Mouse (Mus musculus) embryonic facial prominence, embryonic 15.5 days (tissue): ENCODE data around the gene Cyp4v3. TPM values are rescaled to one million over a fixed set of nuclear protein-coding genes. Genes with fewer than 3 reads are reported as not detected.
A peak's percentile ranks its signal among the peaks of the same experiment; 100 is the strongest.

Source experiments
- ATAC-seq: fragments of 200-750 bp; cut with Nextera tagmentation; 2 replicates; pipeline ENCODE4 v1.8.0; 2017; ENCODE audit warnings: low read depth, moderate TSS enrichment; ENCODE audit not compliant: insufficient number of reproducible peaks, low FRiP score, low TSS enrichment
- H3K27ac ChIP-seq: fragments of 300-500 bp; sonication (generic); replicated peaks from 2 replicates; pipeline ENCODE4 v1.5.1; 2015; ENCODE audit warnings: mild to moderate bottlenecking, inconsistent platforms
- H3K27me3 ChIP-seq: fragments of 300-500 bp; sonication (generic); 2 replicates; pipeline ENCODE4 v1.6.1; 2015; ENCODE audit warnings: inconsistent platforms
- H3K36me3 ChIP-seq: fragments of 300-500 bp; sonication (generic); 2 replicates; pipeline ENCODE4 v1.6.1; 2015; ENCODE audit warnings: mild to moderate bottlenecking, inconsistent platforms
- H3K4me1 ChIP-seq: fragments of 300-500 bp; sonication (generic); 2 replicates; pipeline ENCODE4 v1.6.1; 2015; ENCODE audit warnings: inconsistent platforms
- H3K4me2 ChIP-seq: fragments of 300-500 bp; sonication (generic); replicated peaks from 2 replicates; pipeline ENCODE4 v1.6.1; 2015; ENCODE audit warnings: mild to moderate bottlenecking, inconsistent platforms
- H3K4me3 ChIP-seq: fragments of 300-500 bp; sonication (generic); replicated peaks from 2 replicates; pipeline ENCODE4 v1.5.1; 2015; ENCODE audit warnings: mild to moderate bottlenecking, inconsistent platforms
- H3K9ac ChIP-seq: fragments of 300-500 bp; sonication (generic); 2 replicates; pipeline ENCODE4 v1.6.1; 2015; ENCODE audit warnings: inconsistent platforms
- H3K9me3 ChIP-seq: fragments of 300-500 bp; sonication (generic); replicated peaks from 2 replicates; pipeline ENCODE4 v1.6.1; 2016; ENCODE audit warnings: inconsistent platforms
- whole genome bisulfite sequencing: fragments of 180-500 bp; shearing (Covaris S2); methylation state at CpG from one replicate; pipeline ENCODE4 v1.1.7; 2015; 5-methylcytosine and 5-hydroxymethylcytosine counted together
- polyA plus RNA-seq: library from polyadenylated mRNA; unstranded; fragments of >200 nt; fragmentation: Nextera tagmentation; extraction: Ambion mirVana; gene quantifications from 2 replicates; pipeline ENCODE4 v1.2.1, GENCODE M21; 2015

The Cyp4v3 gene
- 2.4 and 2.9 TPM in 2 replicates for polyA plus RNA-seq

- Histone ChIP-seq H3K9ac (peak within 1 kb of the TSS; percentile 35), H3K36me3 (no peaks in the 10 kb centered on the region), H3K27ac (0 out of 2 replicates have a peak within 1 kb of the TSS, but pooled peaks have one; percentile 18), H3K4me3 (peak within 1 kb of the TSS; percentile 53), H3K9me3 (no peaks in the 10 kb centered on the region), H3K4me1 (peaks cover 6% of the 10 kb centered on the region), H3K4me2 (peak within 1 kb of the TSS; percentile 86), H3K27me3 (no peaks in the 10 kb centered on the region)
- WGBS, result under 1% methylated on average over 42 of the region's 44 CpGs
- peak; percentile 81 for ATAC-seq
Measured at GRCm38 (mm10) chr8:45332685-45333409, at the start of gene Cyp4v3. Cyp4v3 (minus strand) TSS chr8:45333216.

GRCm38 (mm10) chr8:45381963-45382347 lies 48.9 kb upstream of the Cyp4v3 start, which contains the start of gene Fam149a:
Fam149a (minus strand) TSS chr8:45382291.
- no peak within 1 kb of the TSS for H3K9ac ChIP-seq
- H3K4me3 ChIP-seq, result peak within 1 kb of the TSS; percentile 37
- ATAC-seq, result peak; percentile 56
- H3K4me2 ChIP-seq, result peak within 1 kb of the TSS; percentile 70
- H3K36me3 ChIP-seq, result no peaks in the 10 kb centered on the region
- H3K27ac ChIP-seq, result no peak within 1 kb of the TSS
- H3K9me3 ChIP-seq, result no peaks in the 10 kb centered on the region
- peaks cover 12% of the 10 kb centered on the region; the same call in 1 of the 2 replicates for H3K27me3 ChIP-seq
- 3% methylated on average over 6 of the region's 6 CpGs for WGBS
- peaks cover 13% of the 10 kb centered on the region for H3K4me1 ChIP-seq

- H3K27ac ChIP-seq, result no peak overlapping the region
- H3K4me3 ChIP-seq, result peak overlapping the region; percentile 37
- WGBS, result 3% methylated on average over 38 of the region's 38 CpGs
- H3K36me3 ChIP-seq, result no peaks in the 10 kb centered on the region
- no peak for ATAC-seq
- peaks cover 13% of the 10 kb centered on the region for H3K4me1 ChIP-seq
- H3K4me2 ChIP-seq, result peak overlapping the region; percentile 70
- peaks cover 12% of the 10 kb centered on the region; the same call in 1 of the 2 replicates for H3K27me3 ChIP-seq
- no peak overlapping the region for H3K9ac ChIP-seq
- H3K9me3 ChIP-seq, result no peaks in the 10 kb centered on the region
Measured at GRCm38 (mm10) chr8:45381075-45381962, 48.3 kb upstream of the Cyp4v3 start.

GRCm38 (mm10) chr8:45380598-45380997 lies 47.6 kb upstream of the Cyp4v3 start:
- Histone ChIP-seq H3K4me1 (peaks cover 13% of the 10 kb centered on the region), H3K9ac (no peak overlapping the region), H3K4me2 (no peak overlapping the region), H3K4me3 (no peak overlapping the region), H3K27ac (no peak overlapping the region), H3K36me3 (no peaks in the 10 kb centered on the region), H3K9me3 (no peaks in the 10 kb centered on the region), H3K27me3 (peaks cover 12% of the 10 kb centered on the region; the same call in 1 of the 2 replicates)
- ATAC-seq, result peak; percentile 63
- 26% methylated on average over 4 of the region's 4 CpGs for WGBS

GRCm38 (mm10) chr8:45374071-45374470 lies 41.1 kb upstream of the Cyp4v3 start:
- Histone ChIP-seq H3K27ac (no peak overlapping the region), H3K9ac (no peak overlapping the region), H3K4me3 (no peak overlapping the region), H3K4me1 (no peaks in the 10 kb centered on the region), H3K27me3 (no peaks in the 10 kb centered on the region), H3K36me3 (no peaks in the 10 kb centered on the region), H3K4me2 (no peak overlapping the region), H3K9me3 (no peaks in the 10 kb centered on the region)
- WGBS, result 75% methylated on average over 3 of the region's 3 CpGs
- ATAC-seq, result no peak

- 91% methylated on average over 1 of the region's 1 CpGs for WGBS
- Histone ChIP-seq H3K4me3 (no peak overlapping the region), H3K4me2 (no peak overlapping the region), H3K9me3 (no peaks in the 10 kb centered on the region), H3K9ac (no peak overlapping the region), H3K27ac (no peak overlapping the region), H3K36me3 (no peaks in the 10 kb centered on the region), H3K4me1 (no peaks in the 10 kb centered on the region), H3K27me3 (no peaks in the 10 kb centered on the region)
- no peak for ATAC-seq
Measured at GRCm38 (mm10) chr8:45367154-45367553, 34.1 kb upstream of the Cyp4v3 start.

GRCm38 (mm10) chr8:45363220-45363619 lies 30.2 kb upstream of the Cyp4v3 start:
- Histone ChIP-seq H3K27me3 (no peaks in the 10 kb centered on the region), H3K4me3 (no peak overlapping the region), H3K4me2 (no peak overlapping the region), H3K9ac (no peak overlapping the region), H3K4me1 (no peaks in the 10 kb centered on the region), H3K36me3 (no peaks in the 10 kb centered on the region), H3K27ac (no peak overlapping the region), H3K9me3 (no peaks in the 10 kb centered on the region)
- no peak for ATAC-seq
- WGBS, result 51% methylated on average over 1 of the region's 1 CpGs

GRCm38 (mm10) chr8:45362323-45362722 lies 29.3 kb upstream of the Cyp4v3 start:
- Histone ChIP-seq H3K9ac (no peak overlapping the region), H3K4me2 (no peak overlapping the region), H3K4me3 (no peak overlapping the region), H3K36me3 (no peaks in the 10 kb centered on the region), H3K27ac (no peak overlapping the region), H3K9me3 (no peaks in the 10 kb centered on the region), H3K27me3 (no peaks in the 10 kb centered on the region), H3K4me1 (no peaks in the 10 kb centered on the region)
- 57% methylated on average over 6 of the region's 6 CpGs for WGBS
- ATAC-seq, result no peak

- 77% methylated on average over 6 of the region's 6 CpGs for WGBS
- Histone ChIP-seq H3K27me3 (no peaks in the 10 kb centered on the region), H3K4me3 (peak overlapping the region; percentile 65), H3K4me2 (peak overlapping the region; percentile 87), H3K4me1 (no peaks in the 10 kb centered on the region), H3K9me3 (no peaks in the 10 kb centered on the region), H3K27ac (no peak overlapping the region), H3K9ac (no peak overlapping the region), H3K36me3 (0 out of 2 replicates have a peak, but pooled peaks cover 3% of the 10 kb centered on the region)
- ATAC-seq, result no peak
Measured at GRCm38 (mm10) chr8:45359091-45359605, 26.1 kb upstream of the Cyp4v3 start.

GRCm38 (mm10) chr8:45358132-45358918 lies 25.3 kb upstream of the Cyp4v3 start:
- H3K4me2 ChIP-seq, result peak overlapping the region; percentile 87
- no peaks in the 10 kb centered on the region for H3K4me1 ChIP-seq
- peak; percentile 79; the same call in 1 of the 2 replicates for ATAC-seq
- no peaks in the 10 kb centered on the region for H3K27me3 ChIP-seq
- 2% methylated on average over 49 of the region's 49 CpGs for WGBS
- peak overlapping the region; percentile 64 for H3K9ac ChIP-seq
- H3K27ac ChIP-seq, result peak overlapping the region; percentile 66
- peak overlapping the region; percentile 65 for H3K4me3 ChIP-seq
- H3K36me3 ChIP-seq, result 0 out of 2 replicates have a peak, but pooled peaks cover 3% of the 10 kb centered on the region
- no peaks in the 10 kb centered on the region for H3K9me3 ChIP-seq
